Mouse (Mus musculus): ENCODE data around the gene Usp19. TPM values are rescaled to one million over a fixed set of nuclear protein-coding genes. Genes with fewer than 3 reads are reported as not detected.

Gene Usp19
- 68.3 and 75.9 TPM in 2 replicates for polyA plus RNA-seq (2015; fragmentation: Nextera tagmentation; extraction: Ambion mirVana)

DNA sequence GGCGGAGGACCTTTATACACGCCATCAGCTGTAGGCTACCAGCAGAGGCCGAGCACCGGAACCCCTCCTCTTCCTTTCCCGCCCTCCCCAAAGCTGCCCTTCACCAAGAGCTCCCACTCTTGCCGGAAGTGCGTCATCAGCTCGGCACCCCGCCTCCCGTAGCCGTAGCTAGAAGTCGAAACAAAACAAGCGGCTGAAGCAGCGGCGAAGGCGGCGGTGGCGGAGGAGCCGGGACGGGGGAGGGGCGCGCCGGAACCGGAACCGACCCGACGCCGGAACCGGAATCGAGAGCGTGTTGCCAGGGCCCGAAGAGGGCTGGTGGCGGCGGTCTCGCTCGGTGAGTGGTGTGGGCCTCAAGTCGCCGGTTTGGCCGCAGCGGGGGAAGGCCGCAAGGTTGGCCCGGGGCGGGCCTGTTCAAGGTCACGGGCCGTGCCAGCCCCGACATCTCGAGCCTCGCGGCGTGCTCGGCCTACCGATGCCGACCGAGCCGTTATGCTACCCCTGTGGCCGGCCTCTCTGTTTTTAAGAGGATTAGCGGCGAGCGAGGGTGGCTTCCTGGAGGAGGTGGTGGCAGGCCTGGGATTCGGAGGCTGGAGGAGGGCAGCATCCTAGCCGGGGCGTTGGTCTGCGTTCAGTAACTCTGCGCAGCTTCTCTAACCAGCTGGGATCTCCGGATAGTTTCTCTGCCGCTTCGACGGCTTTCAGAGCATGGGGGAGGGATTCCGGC is at the start of gene Usp19:
TSS of gene Usp19 (plus strand) at position 44 of the 727 bp plus-strand sequence.
- Histone ChIP-seq H3K4me3 (peak within 1 kb of the TSS; percentile 98), H3K9ac (peak within 1 kb of the TSS; percentile 97), H3K4me2 (replicated peaks) (peak within 1 kb of the TSS; percentile 95), H3K9me3 (no peaks in the 10 kb centered on the region), H3K27ac (peak within 1 kb of the TSS; percentile 95), H3K27me3 (no peaks in the 10 kb centered on the region), H3K4me1 (peaks cover 26% of the 10 kb centered on the region), H3K36me3 (peaks cover 81% of the 10 kb centered on the region)
- under 1% methylated on average over 66 of the region's 69 CpGs for WGBS
- ATAC-seq (ENCODE audit: low FRiP score, low read depth): peak; percentile 95

GRCm38 (mm10) chr9:108441236-108441919 is 49.0 kb upstream of the Usp19 start:
- Histone ChIP-seq H3K4me2 (replicated peaks) (no peak overlapping the region), H3K9me3 (no peaks in the 10 kb centered on the region), H3K9ac (no peak overlapping the region), H3K4me1 (peaks cover 10% of the 10 kb centered on the region), H3K27me3 (no peaks in the 10 kb centered on the region), H3K4me3 (no peak overlapping the region), H3K27ac (no peak overlapping the region), H3K36me3 (no peaks in the 10 kb centered on the region)
- WGBS: 91% methylated on average over 11 of the region's 11 CpGs
- ATAC-seq (ENCODE audit: low FRiP score, low read depth): no peak

DNA sequence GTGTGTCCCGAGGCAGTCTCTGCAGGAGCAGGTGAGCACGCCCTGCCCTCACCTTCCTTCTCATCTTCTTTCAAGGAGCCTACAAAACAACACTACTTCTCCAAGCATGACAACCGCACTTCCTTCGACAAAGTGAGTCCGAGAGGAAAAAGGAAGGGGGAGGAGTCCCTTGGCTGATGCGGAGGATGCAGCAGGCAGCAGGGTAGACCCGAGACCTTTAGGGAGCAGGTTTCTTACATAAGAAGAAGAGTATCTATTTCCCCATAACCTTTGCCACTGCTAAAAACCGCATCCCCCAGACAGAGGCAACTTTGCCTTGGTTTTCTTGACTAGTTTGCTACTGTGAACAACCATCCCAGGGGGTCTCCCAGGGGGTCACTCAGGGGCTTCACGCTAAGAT is 45.3 kb upstream of the Usp19 start:
- H3K27ac ChIP-seq: no peak overlapping the region
- H3K4me2 ChIP-seq (replicated peaks): no peak overlapping the region
- peaks cover 18% of the 10 kb centered on the region for H3K36me3 ChIP-seq
- H3K4me1 ChIP-seq: peaks cover 20% of the 10 kb centered on the region
- H3K4me3 ChIP-seq: no peak overlapping the region
- no peaks in the 10 kb centered on the region for H3K9me3 ChIP-seq
- H3K27me3 ChIP-seq: no peaks in the 10 kb centered on the region
- ATAC-seq (ENCODE audit: low FRiP score, low read depth): no peak
- WGBS: 66% methylated on average over 9 of the region's 9 CpGs
- no peak overlapping the region for H3K9ac ChIP-seq

GRCm38 (mm10) chr9:108449860-108450259 is 40.5 kb upstream of the Usp19 start:
- Histone ChIP-seq H3K27ac (peak overlapping the region; percentile 73; the same call in 1 of the 2 replicates), H3K4me2 (replicated peaks) (peak overlapping the region; percentile 77), H3K9me3 (no peaks in the 10 kb centered on the region), H3K36me3 (peaks cover 18% of the 10 kb centered on the region), H3K9ac (peak overlapping the region; percentile 27), H3K27me3 (no peaks in the 10 kb centered on the region), H3K4me1 (peaks cover 51% of the 10 kb centered on the region), H3K4me3 (peak overlapping the region; percentile 63; the same call in 1 of the 2 replicates)
- peak; percentile 2; the same call in 1 of the 2 replicates for ATAC-seq (ENCODE audit: low FRiP score, low read depth)
- 56% methylated on average over 4 of the region's 4 CpGs for WGBS

- Histone ChIP-seq H3K9me3 (no peaks in the 10 kb centered on the region), H3K27me3 (no peaks in the 10 kb centered on the region), H3K4me3 (peak overlapping the region; percentile 63), H3K27ac (peak overlapping the region; percentile 73), H3K9ac (peak overlapping the region; percentile 71), H3K36me3 (peaks cover 18% of the 10 kb centered on the region), H3K4me1 (peaks cover 47% of the 10 kb centered on the region), H3K4me2 (replicated peaks) (peak overlapping the region; percentile 77)
- ATAC-seq (ENCODE audit: low FRiP score, low read depth): peak; percentile 29
- 62% methylated on average over 21 of the region's 21 CpGs for WGBS
Observed at GRCm38 (mm10) chr9:108450292-108451169, 39.9 kb upstream of the Usp19 start.

DNA sequence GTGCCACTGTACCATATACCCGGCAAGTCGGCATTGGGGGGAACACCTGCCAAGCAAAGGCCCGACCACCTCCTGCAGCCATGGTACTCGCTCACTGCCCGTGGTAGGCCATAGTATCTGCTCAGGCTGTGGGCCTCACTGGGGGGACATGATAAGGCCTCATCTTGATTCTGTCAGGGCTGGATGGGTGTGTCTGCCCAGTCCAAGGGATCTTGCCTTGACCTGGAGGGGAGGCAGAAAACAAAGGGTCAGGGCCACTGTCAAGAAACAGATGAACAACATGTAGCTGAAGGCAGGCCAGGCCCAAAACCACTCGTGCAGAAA is 39.3 kb upstream of the Usp19 start:
- Histone ChIP-seq H3K9ac (peak overlapping the region; percentile 71), H3K4me1 (peaks cover 41% of the 10 kb centered on the region), H3K9me3 (no peaks in the 10 kb centered on the region), H3K4me3 (peak overlapping the region; percentile 63), H3K36me3 (peaks cover 18% of the 10 kb centered on the region), H3K4me2 (replicated peaks) (peak overlapping the region; percentile 77), H3K27me3 (no peaks in the 10 kb centered on the region), H3K27ac (peak overlapping the region; percentile 79)
- WGBS: 81% methylated on average over 6 of the region's 6 CpGs
- no peak for ATAC-seq (ENCODE audit: low FRiP score, low read depth)

DNA sequence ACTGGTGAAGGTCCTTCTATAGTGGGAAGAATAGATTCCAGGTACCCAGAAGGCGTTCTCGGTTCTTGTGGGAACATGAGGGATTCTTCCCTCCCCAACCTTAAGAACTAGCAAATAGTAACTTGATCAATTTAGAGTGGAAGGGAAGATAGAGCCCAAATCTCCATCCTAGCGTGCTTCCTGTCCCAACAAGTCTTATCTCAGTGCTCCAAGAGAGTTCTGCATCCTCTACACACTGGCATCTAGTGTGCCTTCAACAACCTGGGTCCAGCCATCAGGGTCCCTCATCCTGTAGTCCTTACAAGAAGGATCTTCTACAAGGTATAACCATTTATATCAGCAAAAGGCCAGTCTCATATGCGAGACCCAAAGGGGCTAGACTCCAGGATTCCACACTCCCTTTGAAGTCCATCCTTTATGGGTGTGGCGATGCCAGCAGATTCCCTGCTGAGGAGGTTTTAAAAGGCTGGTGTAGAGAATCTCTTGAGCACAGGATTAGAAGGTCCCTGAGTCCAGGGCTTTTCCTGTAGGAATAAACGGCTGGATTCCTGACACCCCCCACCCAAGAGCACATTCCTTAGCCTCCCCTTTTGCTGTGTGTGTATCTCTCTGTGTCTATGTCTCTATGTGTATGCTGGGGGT is 38.8 kb upstream of the Usp19 start:
- ATAC-seq (ENCODE audit: low FRiP score, low read depth): no peak
- WGBS: 44% methylated on average over 6 of the region's 6 CpGs
- peaks cover 41% of the 10 kb centered on the region for H3K4me1 ChIP-seq

DNA sequence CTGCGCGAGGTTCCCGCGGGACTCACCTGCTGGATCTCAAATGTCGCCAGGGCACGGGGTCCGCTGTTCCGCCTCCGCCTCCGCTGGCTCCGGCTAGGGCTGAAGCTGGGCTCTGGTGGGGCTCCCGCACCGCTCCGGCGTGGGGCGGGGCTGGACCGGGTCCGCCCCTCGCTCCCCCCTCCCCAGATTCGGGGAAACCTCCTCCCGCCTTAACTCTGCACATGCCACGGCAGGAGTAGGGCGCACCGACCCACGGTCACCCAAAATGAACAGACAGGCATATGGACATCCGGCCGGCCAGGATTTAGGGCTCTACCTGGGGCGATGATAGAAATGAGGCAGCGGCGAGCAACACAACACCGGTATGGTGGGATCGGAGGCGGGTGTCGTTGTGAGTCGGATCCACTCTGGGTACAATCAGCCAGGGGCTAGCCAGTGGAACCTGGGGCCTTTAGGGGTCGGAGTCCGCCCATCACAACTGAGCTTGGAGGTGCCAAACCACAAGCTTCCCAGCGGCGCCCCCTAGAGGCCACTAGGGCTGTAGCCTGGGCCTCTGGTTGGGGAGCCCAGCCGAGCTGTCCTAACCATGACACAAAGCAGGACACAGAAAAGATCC is 38.0 kb upstream of the Usp19 start:
- peaks cover 41% of the 10 kb centered on the region for H3K4me1 ChIP-seq
- under 1% methylated on average over 39 of the region's 40 CpGs for WGBS
- peak overlapping the region; percentile 63 for H3K4me3 ChIP-seq
- no peaks in the 10 kb centered on the region for H3K27me3 ChIP-seq
- peak overlapping the region; percentile 71 for H3K9ac ChIP-seq
- H3K4me2 ChIP-seq (replicated peaks): peak overlapping the region; percentile 77
- peak; percentile 94 for ATAC-seq (ENCODE audit: low FRiP score, low read depth)
- peaks cover 17% of the 10 kb centered on the region for H3K36me3 ChIP-seq
- H3K9me3 ChIP-seq: no peaks in the 10 kb centered on the region
- H3K27ac ChIP-seq: peak overlapping the region; percentile 79

More for the DNA sequence above, 38.8 kb upstream of the Usp19 start:
- H3K4me2 ChIP-seq (replicated peaks): peak overlapping the region; percentile 77
- peaks cover 18% of the 10 kb centered on the region for H3K36me3 ChIP-seq
- peak overlapping the region; percentile 79 for H3K27ac ChIP-seq
- no peaks in the 10 kb centered on the region for H3K27me3 ChIP-seq
- peak overlapping the region; percentile 63 for H3K4me3 ChIP-seq
- peak overlapping the region; percentile 71 for H3K9ac ChIP-seq
- no peaks in the 10 kb centered on the region for H3K9me3 ChIP-seq

DNA sequence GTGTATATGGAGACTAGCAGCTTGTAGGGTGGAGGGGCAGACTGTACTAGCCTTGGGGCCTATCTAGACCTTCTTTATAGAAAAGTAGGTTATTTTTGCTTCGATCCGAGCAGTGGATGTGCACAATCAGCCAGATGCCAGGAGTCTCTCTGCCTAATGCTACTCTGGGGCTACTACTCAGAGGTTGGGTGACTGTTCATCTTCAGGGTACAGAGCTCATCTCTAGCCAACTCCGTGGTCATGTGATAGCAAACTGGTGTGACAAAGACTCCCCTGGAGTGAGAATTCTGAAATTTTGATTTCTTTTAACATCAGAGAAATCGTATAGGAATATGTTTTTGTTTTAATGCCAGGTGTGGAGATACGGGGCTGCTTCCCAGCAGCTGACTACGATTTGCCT is 37.5 kb upstream of the Usp19 start:
- peak overlapping the region; percentile 79 for H3K27ac ChIP-seq
- ATAC-seq (ENCODE audit: low FRiP score, low read depth): peak; percentile 2; the same call in 1 of the 2 replicates
- H3K9ac ChIP-seq: peak overlapping the region; percentile 71
- peak overlapping the region; percentile 63 for H3K4me3 ChIP-seq
- H3K4me1 ChIP-seq: peaks cover 41% of the 10 kb centered on the region
- no peaks in the 10 kb centered on the region for H3K9me3 ChIP-seq
- WGBS: 26% methylated on average over 6 of the region's 6 CpGs
- H3K27me3 ChIP-seq: no peaks in the 10 kb centered on the region
- peak overlapping the region; percentile 77 for H3K4me2 ChIP-seq (replicated peaks)
- peaks cover 12% of the 10 kb centered on the region for H3K36me3 ChIP-seq

GRCm38 (mm10) chr9:108453458-108453857 is 36.9 kb upstream of the Usp19 start:
- Histone ChIP-seq H3K9me3 (no peaks in the 10 kb centered on the region), H3K27ac (peak overlapping the region; percentile 79), H3K4me2 (replicated peaks) (peak overlapping the region; percentile 77), H3K4me1 (peaks cover 41% of the 10 kb centered on the region), H3K36me3 (peaks cover 7% of the 10 kb centered on the region), H3K9ac (peak overlapping the region; percentile 71), H3K27me3 (no peaks in the 10 kb centered on the region), H3K4me3 (peak overlapping the region; percentile 63)
- no peak for ATAC-seq (ENCODE audit: low FRiP score, low read depth)
- 82% methylated on average over 4 of the region's 4 CpGs for WGBS

DNA sequence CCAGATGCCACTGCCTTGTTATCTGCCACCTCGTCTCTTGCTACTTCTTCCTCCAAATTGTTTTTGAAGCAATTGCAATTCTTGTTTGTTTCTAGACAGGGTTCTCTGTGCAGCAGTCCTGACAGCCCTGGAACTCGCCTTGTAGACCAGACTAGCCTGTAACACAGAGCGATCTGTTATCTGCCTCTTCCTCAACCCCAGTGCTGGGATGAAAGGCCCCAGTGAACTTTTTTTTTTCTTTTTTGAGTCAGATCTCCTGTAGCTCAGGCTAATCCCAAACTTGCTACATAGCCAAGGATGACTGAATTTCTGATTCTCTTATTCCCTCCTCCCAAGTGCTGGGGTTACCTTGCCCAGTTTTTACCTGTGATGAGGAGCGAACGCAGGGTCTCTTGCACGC is 36.0 kb upstream of the Usp19 start:
- H3K9ac ChIP-seq: no peak overlapping the region
- 84% methylated on average over 6 of the region's 6 CpGs for WGBS
- peaks cover 39% of the 10 kb centered on the region for H3K4me1 ChIP-seq
- no peak overlapping the region for H3K27ac ChIP-seq
- no peak overlapping the region for H3K4me2 ChIP-seq (replicated peaks)
- no peak overlapping the region for H3K4me3 ChIP-seq
- no peaks in the 10 kb centered on the region for H3K9me3 ChIP-seq
- no peaks in the 10 kb centered on the region for H3K27me3 ChIP-seq
- H3K36me3 ChIP-seq: no peaks in the 10 kb centered on the region
- no peak for ATAC-seq (ENCODE audit: low FRiP score, low read depth)

Data from limb, embryonic 13.5 days (tissue).